Comparison of ENCODE assay signal across 16 mouse cellular contexts in genomic region chr6:34355841-34356240, GRCm38 (mm10). TPM values are rescaled to one million over a fixed set of nuclear protein-coding genes. Genes with fewer than 3 reads are reported as not detected.
"Had no signal": no experiment of that assay in that cellular context is flagged by ENCODE, and none has a peak within 500 bp of the region (broad histone marks: within the 10 kb centered on the region; RNA-seq: fewer than 3 reads in every experiment).

No protein-coding gene starts in this region.

- H3K4me2 ChIP-seq: liver, embryonic 13.5 days; liver, embryonic 15.5 days; lung, embryonic 14.5 days; midbrain, embryonic 12.5 days; neural tube, embryonic 12.5 days; stomach, embryonic 15.5 days had no signal

- DNase-seq: liver, embryonic 13.5 days; lung, postnatal 4 days; midbrain, embryonic 14.5 days; right cerebral cortex, postnatal 14 days; thymus, adult 2 months; thymus, postnatal 25 days; thymus, postnatal 4 days had no signal

- H3K27me3 ChIP-seq: liver, embryonic 13.5 days; midbrain, embryonic 12.5 days; neural tube, embryonic 12.5 days; stomach, embryonic 15.5 days had no signal

- H3K9ac ChIP-seq: liver, embryonic 13.5 days; liver, embryonic 15.5 days; lung, embryonic 14.5 days; midbrain, embryonic 12.5 days; neural tube, embryonic 12.5 days; stomach, embryonic 15.5 days had no signal

- H3K9me3 ChIP-seq: liver, embryonic 13.5 days; liver, embryonic 15.5 days; midbrain, embryonic 10.5 days; midbrain, embryonic 12.5 days; neural tube, embryonic 12.5 days; stomach, embryonic 15.5 days had no signal

- H3K4me3 ChIP-seq: liver, embryonic 13.5 days; liver, embryonic 15.5 days; midbrain, embryonic 10.5 days; midbrain, embryonic 12.5 days; neural tube, embryonic 12.5 days; stomach, embryonic 15.5 days had no signal

- H3K27ac ChIP-seq: liver, embryonic 13.5 days; liver, embryonic 15.5 days; midbrain, embryonic 10.5 days; midbrain, embryonic 12.5 days; neural tube, embryonic 12.5 days; stomach, embryonic 15.5 days; stomach, postnatal 0 days had no signal

- ATAC-seq: midbrain, embryonic 16.5 days had no signal

- H3K36me3 ChIP-seq: liver, embryonic 13.5 days; liver, embryonic 15.5 days; midbrain, embryonic 10.5 days; midbrain, embryonic 12.5 days; neural tube, embryonic 12.5 days; stomach, embryonic 15.5 days had no signal

RNA-seq across cellular contexts. Expression of gene Akr1b7, which starts 56.3 kb away (rescaled TPM):
- polyA plus RNA-seq: lung, embryonic 14.5 days; lung, embryonic 16.5 days; midbrain, embryonic 10.5 days; midbrain, embryonic 12.5 days; midbrain, embryonic 14.5 days; midbrain, embryonic 16.5 days; neural tube, embryonic 12.5 days had no signal
